Mouse (Mus musculus) hindbrain, embryonic 16.5 days (tissue): ENCODE measurements around the gene Cct6b. TPM values are rescaled to one million over a fixed set of nuclear protein-coding genes. Genes with fewer than 3 reads are reported as not detected.

Experiments used
- ATAC-seq: fragments of 200-750 bp; cut with Nextera tagmentation; 2 replicates; pipeline ENCODE4 v1.8.0; 2017; ENCODE audit warnings: moderate TSS enrichment, moderate library complexity
- H3K27ac ChIP-seq: fragments of 300-500 bp; sonication (generic); 2 replicates; pipeline ENCODE4 v1.5.1; 2014; ENCODE audit warnings: low read depth, mild to moderate bottlenecking, control low read depth, low read length, moderate library complexity
- H3K27me3 ChIP-seq: fragments of 300-500 bp; sonication (generic); replicated peaks from 2 replicates; pipeline ENCODE4 v1.6.1; 2014; ENCODE audit warnings: low read length; ENCODE audit not compliant: control insufficient read depth, insufficient read depth
- H3K36me3 ChIP-seq: fragments of 300-500 bp; sonication (generic); 2 replicates; pipeline ENCODE4 v1.6.1; 2014; ENCODE audit warnings: mild to moderate bottlenecking, low read length, moderate library complexity, mixed read lengths; ENCODE audit not compliant: control insufficient read depth, insufficient read depth
- H3K4me1 ChIP-seq: fragments of 300-500 bp; sonication (generic); 2 replicates; pipeline ENCODE4 v1.6.1; 2014; ENCODE audit warnings: low read depth, low read length; ENCODE audit not compliant: control insufficient read depth, insufficient read depth
- H3K4me2 ChIP-seq: fragments of 300-500 bp; sonication (generic); 2 replicates; pipeline ENCODE4 v1.6.1; 2014; ENCODE audit warnings: mild to moderate bottlenecking, low read length, control low read depth, moderate library complexity
- H3K4me3 ChIP-seq: fragments of 300-500 bp; sonication (generic); 2 replicates; pipeline ENCODE4 v1.5.1; 2014; ENCODE audit warnings: mild to moderate bottlenecking, low read length, control low read depth, moderate library complexity
- H3K9ac ChIP-seq: fragments of 300-500 bp; sonication (generic); 2 replicates; pipeline ENCODE4 v1.6.1; 2014; ENCODE audit warnings: low read depth, mild to moderate bottlenecking, control low read depth, low read length, moderate library complexity
- H3K9me3 ChIP-seq: fragments of 300-500 bp; sonication (generic); 2 replicates; pipeline ENCODE4 v1.6.1; 2014; ENCODE audit warnings: mild to moderate bottlenecking, low read length, moderate library complexity; ENCODE audit not compliant: control insufficient read depth
- WGBS: fragments of 180-500 bp; shearing (Covaris S2); extraction: QIAGEN DNeasy Blood & Tissue Kit; methylation state at CpG from one replicate; pipeline ENCODE4 v1.1.7; 2014; 5-methylcytosine and 5-hydroxymethylcytosine counted together
- polyA plus RNA-seq: library from polyadenylated mRNA; unstranded; fragments of >200 nt; fragmentation: Nextera tagmentation; extraction: Ambion mirVana; gene quantifications from 2 replicates; pipeline ENCODE4 v1.2.1, GENCODE M21; 2015

The Cct6b gene
- polyA plus RNA-seq, 1 experiment from 2014 or later = 0.49 TPM

DNA sequence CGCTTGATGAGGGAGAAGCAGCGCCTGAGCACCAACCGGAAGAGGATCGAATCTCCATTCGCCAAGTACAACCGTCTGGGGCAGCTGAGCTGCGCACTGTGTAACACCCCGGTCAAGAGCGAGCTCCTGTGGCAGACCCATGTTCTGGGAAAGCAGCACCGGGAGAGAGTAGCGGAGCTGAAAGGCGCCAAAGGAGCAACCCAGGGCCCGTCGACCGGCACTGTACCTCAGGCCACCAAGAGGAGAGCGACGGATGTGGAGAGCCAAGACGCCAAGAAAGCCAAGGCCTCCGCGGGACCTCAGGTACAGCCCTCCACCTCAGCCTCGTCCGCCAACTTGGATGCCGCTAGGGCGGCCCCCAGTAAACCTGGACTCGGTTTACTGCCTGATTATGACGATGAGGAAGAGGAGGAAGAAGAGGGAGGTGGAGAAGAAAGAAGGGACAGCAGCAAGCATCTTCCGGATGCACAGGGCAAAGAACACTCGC lies 360 bp upstream of the Cct6b start:
- no peaks in the 10 kb centered on the region for H3K9me3 ChIP-seq
- H3K4me1 ChIP-seq = peaks cover 20% of the 10 kb centered on the region
- H3K4me3 ChIP-seq = peak overlapping the region; percentile 83
- under 1% methylated on average over 28 of the region's 28 CpGs for WGBS
- ATAC-seq = peak; percentile 85
- no peaks in the 10 kb centered on the region for H3K27me3 ChIP-seq
- peak overlapping the region; percentile 99 for H3K4me2 ChIP-seq
- H3K9ac ChIP-seq = peak overlapping the region; percentile 87
- H3K27ac ChIP-seq = peak overlapping the region; percentile 94
- no peaks in the 10 kb centered on the region for H3K36me3 ChIP-seq

GRCm38 (mm10) chr11:82763261-82763660 lies 860 bp downstream of the Cct6b start:
- Histone ChIP-seq H3K4me3 (peak overlapping the region; percentile 83), H3K4me2 (peak overlapping the region; percentile 77), H3K36me3 (no peaks in the 10 kb centered on the region), H3K9me3 (no peaks in the 10 kb centered on the region), H3K27me3 (no peaks in the 10 kb centered on the region), H3K4me1 (peaks cover 20% of the 10 kb centered on the region), H3K9ac (peak overlapping the region; percentile 87), H3K27ac (peak overlapping the region; percentile 94)
- 16% methylated on average over 4 of the region's 4 CpGs for WGBS
- no peak for ATAC-seq

GRCm38 (mm10) chr11:82762286-82762829 lies 1.8 kb downstream of the Cct6b start:
- no peaks in the 10 kb centered on the region for H3K36me3 ChIP-seq
- no peak overlapping the region for H3K4me2 ChIP-seq
- no peak overlapping the region for H3K4me3 ChIP-seq
- H3K27me3 ChIP-seq = no peaks in the 10 kb centered on the region
- ATAC-seq = no peak
- H3K9ac ChIP-seq = no peak overlapping the region
- H3K27ac ChIP-seq = no peak overlapping the region
- WGBS = 88% methylated on average over 6 of the region's 6 CpGs
- peaks cover 20% of the 10 kb centered on the region for H3K4me1 ChIP-seq
- no peaks in the 10 kb centered on the region for H3K9me3 ChIP-seq

GRCm38 (mm10) chr11:82755919-82756318 lies 8.2 kb downstream of the Cct6b start:
- Histone ChIP-seq H3K9me3 (no peaks in the 10 kb centered on the region), H3K4me3 (no peak overlapping the region), H3K27ac (no peak overlapping the region), H3K4me1 (no peaks in the 10 kb centered on the region), H3K27me3 (no peaks in the 10 kb centered on the region), H3K36me3 (no peaks in the 10 kb centered on the region), H3K9ac (no peak overlapping the region), H3K4me2 (no peak overlapping the region)
- ATAC-seq = no peak
- WGBS = 96% methylated on average over 1 of the region's 1 CpGs

DNA sequence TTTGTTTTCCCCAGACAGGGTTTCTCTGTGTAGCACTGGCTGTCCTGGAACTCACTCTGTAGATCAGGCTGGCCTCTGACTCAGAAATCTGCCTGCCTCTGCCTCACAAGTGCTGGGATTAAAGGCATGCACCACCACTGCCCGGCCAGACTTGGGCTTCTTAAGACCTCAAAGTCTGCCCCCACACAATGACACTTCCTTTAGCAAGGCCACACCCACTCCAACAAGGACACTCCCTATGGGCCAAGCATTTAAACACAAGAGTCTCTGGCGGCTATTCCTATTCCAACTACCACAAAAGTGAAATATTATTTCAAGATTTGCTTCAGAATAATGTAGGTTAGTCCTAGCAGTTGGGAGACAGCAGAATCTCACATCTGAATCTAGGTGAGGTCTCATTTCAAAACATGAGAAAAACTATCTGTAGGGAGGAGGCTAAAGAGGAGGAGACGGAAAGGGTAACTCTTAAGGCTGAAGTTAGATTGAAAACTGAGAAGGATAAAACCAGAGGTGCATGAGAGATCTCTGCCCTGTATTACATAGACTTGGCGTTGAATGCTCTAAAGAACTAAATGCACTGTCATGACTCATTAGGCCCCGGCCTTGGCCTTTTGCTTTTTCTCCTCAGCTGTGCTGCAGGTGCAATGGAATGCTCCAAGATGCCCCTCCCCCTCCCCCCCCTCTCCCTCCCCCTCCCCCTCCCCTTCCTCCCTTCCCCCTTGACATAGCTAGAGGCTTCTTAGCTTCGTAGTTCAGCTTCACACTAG lies 11.6 kb downstream of the Cct6b start:
- WGBS = 76% methylated on average over 6 of the region's 6 CpGs
- ATAC-seq = no peak

GRCm38 (mm10) chr11:82746857-82747366 lies 17.2 kb downstream of the Cct6b start:
- H3K4me3 ChIP-seq = no peak overlapping the region
- no peak overlapping the region for H3K9ac ChIP-seq
- WGBS = 86% methylated on average over 8 of the region's 8 CpGs
- no peak overlapping the region for H3K4me2 ChIP-seq
- H3K27me3 ChIP-seq = no peaks in the 10 kb centered on the region
- no peak overlapping the region for H3K27ac ChIP-seq
- H3K36me3 ChIP-seq = no peaks in the 10 kb centered on the region
- H3K4me1 ChIP-seq = no peaks in the 10 kb centered on the region
- no peak for ATAC-seq
- no peaks in the 10 kb centered on the region for H3K9me3 ChIP-seq

More for the DNA sequence above, 11.6 kb downstream of the Cct6b start:
- Histone ChIP-seq H3K9me3 (no peaks in the 10 kb centered on the region), H3K9ac (no peak overlapping the region), H3K4me2 (no peak overlapping the region), H3K4me3 (no peak overlapping the region), H3K27ac (no peak overlapping the region), H3K4me1 (no peaks in the 10 kb centered on the region), H3K27me3 (no peaks in the 10 kb centered on the region), H3K36me3 (no peaks in the 10 kb centered on the region)

- Histone ChIP-seq H3K4me3 (no peak overlapping the region), H3K9ac (no peak overlapping the region), H3K4me2 (no peak overlapping the region), H3K4me1 (no peaks in the 10 kb centered on the region), H3K9me3 (no peaks in the 10 kb centered on the region), H3K27ac (no peak overlapping the region), H3K36me3 (no peaks in the 10 kb centered on the region), H3K27me3 (no peaks in the 10 kb centered on the region)
- 39% methylated on average over 6 of the region's 6 CpGs for WGBS
- no peak for ATAC-seq
Measured at GRCm38 (mm10) chr11:82746138-82746537, 18.0 kb downstream of the Cct6b start.

DNA sequence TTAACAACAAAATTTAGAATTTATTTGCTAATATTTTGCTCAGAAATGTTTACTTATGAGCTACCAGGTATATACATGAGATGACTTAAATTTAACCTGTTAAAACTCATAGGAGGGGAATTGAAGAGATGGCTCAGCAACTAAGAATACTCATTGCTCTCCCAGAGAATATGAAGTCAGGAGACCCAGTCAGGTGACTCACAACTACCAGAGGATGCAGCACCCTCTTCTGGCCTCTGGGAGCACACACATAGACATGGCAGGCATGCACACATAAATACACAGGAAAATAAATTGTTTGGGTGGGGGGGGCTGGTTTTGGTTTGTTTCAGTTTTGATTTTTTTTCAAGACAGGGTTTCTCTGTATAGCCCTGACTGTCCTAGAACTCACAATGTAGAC lies 25.1 kb downstream of the Cct6b start:
- no peak for ATAC-seq
- no peaks in the 10 kb centered on the region for H3K4me1 ChIP-seq
- H3K4me2 ChIP-seq = no peak overlapping the region
- no peaks in the 10 kb centered on the region for H3K36me3 ChIP-seq
- H3K27me3 ChIP-seq = no peaks in the 10 kb centered on the region
- H3K27ac ChIP-seq = no peak overlapping the region
- no peak overlapping the region for H3K9ac ChIP-seq
- H3K4me3 ChIP-seq = no peak overlapping the region
- H3K9me3 ChIP-seq = no peaks in the 10 kb centered on the region

GRCm38 (mm10) chr11:82734227-82734626 lies 29.9 kb downstream of the Cct6b start:
- Histone ChIP-seq H3K27ac (no peak overlapping the region), H3K27me3 (no peaks in the 10 kb centered on the region), H3K4me3 (no peak overlapping the region), H3K9me3 (no peaks in the 10 kb centered on the region), H3K4me1 (no peaks in the 10 kb centered on the region), H3K36me3 (no peaks in the 10 kb centered on the region), H3K9ac (no peak overlapping the region), H3K4me2 (no peak overlapping the region)
- ATAC-seq = no peak
